Mouse (Mus musculus): Measurements from ENCODE around the gene Spatc1l. TPM values are rescaled to one million over a fixed set of nuclear protein-coding genes. Genes with fewer than 3 reads are reported as not detected.

The Spatc1l gene
- total and polyA plus RNA-seq, 3 experiments = 0.10 TPM; not detected in 2

GRCm38 (mm10) chr10:76612473-76612872 lies 50.4 kb downstream of the Spatc1l start:
- no peak for DNase-seq
- Histone ChIP-seq H3K4me3 (no peak overlapping the region), H3K27me3 (ENCODE audit: control insufficient read depth, insufficient read depth, low read length) (no peaks in the 10 kb centered on the region), H3K36me3 (ENCODE audit: control insufficient read depth, insufficient read depth, low read length) (no peaks in the 10 kb centered on the region), H3K9ac (ENCODE audit: low read depth, low read length) (no peak overlapping the region), H3K4me1 (ENCODE audit: control insufficient read depth, insufficient read depth, low read length) (no peaks in the 10 kb centered on the region), H3K79me2 (replicated peaks; ENCODE audit: control insufficient read depth, insufficient read depth, low read length) (no peaks in the 10 kb centered on the region), H3K27ac (no peak overlapping the region)
- 70% methylated on average over 7 of the region's 7 CpGs for WGBS
- intact Hi-C loops (cut with DNase I) = no loop called here
- TF ChIP-seq EP300 (IDR thresholded peaks at IDR 0.05; ENCODE audit: insufficient read depth, low read depth, low read length) (no peak), CTCF (IDR thresholded peaks at IDR 0.05) (no peak), POLR2A (IDR thresholded peaks at IDR 0.05; ENCODE audit: insufficient read depth, low read depth, low read length) (no peak)

Other genes with a start within 250 kb of the Spatc1l start
- gene Dip2a, start 217.0 kb upstream of the Spatc1l start, total RNA-seq (2021) = 1 to 10 TPM; 8.4 to 9.2 TPM
- 7.5 and 9.9 TPM in 2 replicates for gene Dip2a, start 217.0 kb upstream of the Spatc1l start, polyA plus RNA-seq (2012; rRNA removed)
- not detected for gene AC141477.1, start 121.8 kb upstream of the Spatc1l start, total RNA-seq (2021)
- not detected in 2 replicates for gene AC141477.1, start 121.8 kb upstream of the Spatc1l start, polyA plus RNA-seq (2012; rRNA removed)
- 10 to 100 TPM; 42.2 to 56.7 TPM for gene Pcnt, start 119.5 kb upstream of the Spatc1l start, total RNA-seq (2021)
- 27.4 and 43.0 TPM in 2 replicates for gene Pcnt, start 119.5 kb upstream of the Spatc1l start, polyA plus RNA-seq (2012; rRNA removed)
- under 1 TPM in 1 of 2 experiments, not detected in 1; 0.20 TPM for gene 2610028H24Rik, start 113.2 kb upstream of the Spatc1l start, total RNA-seq (2021)
- gene 2610028H24Rik, start 113.2 kb upstream of the Spatc1l start, polyA plus RNA-seq (2012; rRNA removed) = 0.47 and 1.8 TPM in 2 replicates
- 10 to 100 TPM; 21.4 to 24.9 TPM for gene Mcm3ap, start 93.3 kb upstream of the Spatc1l start, total RNA-seq (2021)
- gene Mcm3ap, start 93.3 kb upstream of the Spatc1l start, polyA plus RNA-seq (2012; rRNA removed) = 14.7 and 25.3 TPM in 2 replicates
- 1 to 10 TPM; 3.5 to 3.7 TPM for gene Ybey, start 93.2 kb upstream of the Spatc1l start, total RNA-seq (2021)
- 2.2 and 3.7 TPM in 2 replicates for gene Ybey, start 93.2 kb upstream of the Spatc1l start, polyA plus RNA-seq (2012; rRNA removed)
- gene Lss, start 30.7 kb upstream of the Spatc1l start, total RNA-seq (2021) = 1 to 10 TPM; 6.6 to 7.5 TPM
- 4.7 and 6.1 TPM in 2 replicates for gene Lss, start 30.7 kb upstream of the Spatc1l start, polyA plus RNA-seq (2012; rRNA removed)
- gene Ftcd, start 13.4 kb downstream of the Spatc1l start, total RNA-seq (2021) = not detected
- 0.12 TPM in 1 of 2 replicates, not detected in the other for gene Ftcd, start 13.4 kb downstream of the Spatc1l start, polyA plus RNA-seq (2012; rRNA removed)
- gene Col6a2, start 61.4 kb downstream of the Spatc1l start, total RNA-seq (2021) = 10 to 100 TPM; 36.0 to 65.5 TPM
- 70.2 and 89.7 TPM in 2 replicates for gene Col6a2, start 61.4 kb downstream of the Spatc1l start, polyA plus RNA-seq (2012; rRNA removed)
- gene Col6a1, start 163.9 kb downstream of the Spatc1l start, total RNA-seq (2021) = 10 to 100 TPM; 30.5 to 52.4 TPM
- 75.5 and 95.3 TPM in 2 replicates for gene Col6a1, start 163.9 kb downstream of the Spatc1l start, polyA plus RNA-seq (2012; rRNA removed)

Data from heart, adult 2 months (tissue).